Mouse (Mus musculus) forebrain, embryonic 13.5 days (tissue): ENCODE data around the gene Frmpd1. TPM values are rescaled to one million over a fixed set of nuclear protein-coding genes. Genes with fewer than 3 reads are reported as not detected.

Experiments
- polyA plus RNA-seq: library from polyadenylated mRNA; unstranded; fragments of >200 nt; fragmentation: Nextera tagmentation; extraction: Ambion mirVana; gene quantifications from 2 replicates; pipeline ENCODE4 v1.2.1, GENCODE M21; 2015

Gene Frmpd1
- polyA plus RNA-seq, 1 experiment from 2014 or later, result 0.98 TPM

Other genes with a start within 250 kb of the Frmpd1 start
- gene Grhpr, start 203.5 kb upstream of the Frmpd1 start, polyA plus RNA-seq, result 22.5 and 25.6 TPM in 2 replicates
- gene Zbtb5, start 172.5 kb upstream of the Frmpd1 start, polyA plus RNA-seq, result 41.4 and 49.4 TPM in 2 replicates
- 37.2 and 40.5 TPM in 2 replicates for gene Polr1e, start 166.3 kb upstream of the Frmpd1 start, polyA plus RNA-seq
- 14.2 and 16.4 TPM in 2 replicates for gene Fbxo10, start 100.3 kb upstream of the Frmpd1 start, polyA plus RNA-seq
- 173 and 181 TPM in 2 replicates for gene Tomm5, start 76.8 kb upstream of the Frmpd1 start, polyA plus RNA-seq
- gene Trmt10b, start 112.3 kb downstream of the Frmpd1 start, polyA plus RNA-seq, result 16.6 and 22.1 TPM in 2 replicates
- gene Dcaf10, start 157.2 kb downstream of the Frmpd1 start, polyA plus RNA-seq, result 7.3 and 7.4 TPM in 2 replicates
- gene Exosc3, start 157.9 kb downstream of the Frmpd1 start, polyA plus RNA-seq, result 71.3 and 73.6 TPM in 2 replicates
- gene Slc25a51, start 223.9 kb downstream of the Frmpd1 start, polyA plus RNA-seq, result 72.5 and 74.0 TPM in 2 replicates